Mouse (Mus musculus) G1E (cell line): ENCODE results near the gene Cald1.

Experiments
- CTCF ChIP-seq: IDR thresholded peaks from 2 replicates; pipeline ENCODE4 v1.5.1; 2012; ENCODE audit warnings: low read depth, low read length, inconsistent platforms, mixed read lengths
- GATA1 ChIP-seq: IDR thresholded peaks from 2 replicates; pipeline ENCODE4 v1.6.1; 2012; ENCODE audit warnings: borderline replicate concordance, low read length, inconsistent platforms, mixed read lengths
- GATA2 ChIP-seq: IDR thresholded peaks from 2 replicates; pipeline ENCODE4 v1.6.1; 2012; ENCODE audit warnings: low read depth, low read length, inconsistent platforms, borderline replicate concordance
- POLR2AphosphoS5 ChIP-seq: IDR thresholded peaks from 2 replicates; pipeline ENCODE4 v1.6.1; 2012; ENCODE audit warnings: low read depth, low read length, inconsistent platforms; ENCODE audit not compliant: insufficient replicate concordance
- TAL1 ChIP-seq: conservative IDR thresholded peaks from 2 replicates; pipeline ENCODE4 v1.6.1; 2012; ENCODE audit warnings: low read depth, low read length, inconsistent platforms, mixed read lengths

DNA sequence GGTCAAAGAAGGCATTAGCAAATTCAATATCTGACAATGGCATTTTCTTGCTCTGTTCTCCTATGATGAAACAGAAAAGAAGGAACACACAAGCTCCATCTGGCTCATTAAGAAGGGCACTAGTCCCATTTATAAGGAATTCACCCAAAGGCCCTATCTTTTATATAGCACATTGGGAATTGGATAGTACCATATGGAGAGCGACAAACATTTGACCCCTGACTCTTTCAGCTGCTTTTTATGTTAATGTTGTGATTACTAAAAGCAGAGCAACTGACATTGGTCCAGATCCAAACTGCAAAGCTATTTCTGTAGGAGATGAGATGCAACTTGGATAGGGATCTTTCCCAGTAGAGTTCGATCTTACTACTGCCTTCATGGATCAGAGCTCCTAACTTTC, 160.0 kb downstream of the Cald1 start:
- TF ChIP-seq CTCF (no peak), GATA1 (no peak), GATA2 (no peak), TAL1 (no peak), POLR2AphosphoS5 (no peak)
